Mouse (Mus musculus) megakaryocyte, embryonic 14.5 days (primary cell): ENCODE measurements around the gene Smg6.

Experiments used
- FLI1 ChIP-seq: IDR thresholded peaks from 2 replicates; pipeline ENCODE4 v1.6.1; 2012; ENCODE audit warnings: low read length, inconsistent platforms, mixed read lengths
- GATA1 ChIP-seq: IDR thresholded peaks from 3 replicates; pipeline ENCODE4 v1.6.1; 2012; ENCODE audit warnings: mixed read lengths, low read length, inconsistent platforms, borderline replicate concordance

DNA sequence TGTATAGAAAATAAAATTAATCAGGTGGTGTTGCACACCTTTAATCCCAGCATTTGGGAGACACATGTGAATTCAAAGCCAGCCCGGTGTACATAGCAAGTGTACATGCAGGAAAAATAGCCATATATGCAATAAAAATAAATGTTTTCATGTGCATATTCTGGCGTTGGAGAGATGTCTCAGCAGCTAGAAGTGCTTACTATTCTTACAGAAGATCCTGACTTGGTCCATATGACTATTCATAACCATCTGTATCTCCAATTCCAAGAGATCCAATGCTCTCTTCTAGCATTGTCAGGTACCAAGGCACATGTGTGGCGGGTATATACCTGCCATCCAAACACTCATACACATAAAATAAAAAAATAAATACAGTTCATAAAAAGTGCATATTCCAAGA, 200.8 kb downstream of the Smg6 start:
- TF ChIP-seq GATA1 (no peak), FLI1 (no peak)
